Mouse (Mus musculus) lung, adult 2 months (tissue): ENCODE measurements around the gene Ubqlnl.

Experiments
- CTCF ChIP-seq: fragments of 200-500 bp; IDR thresholded peaks from 2 replicates; pipeline ENCODE4 v1.5.1; 2011; ENCODE audit warnings: mild to moderate bottlenecking, low read length, control low read depth; ENCODE audit not compliant: insufficient read depth
- POLR2A ChIP-seq: fragments of 200-500 bp; IDR thresholded peaks from 2 replicates; pipeline ENCODE4 v1.6.1; 2011; ENCODE audit warnings: low read depth, mild to moderate bottlenecking, control low read depth, low read length, borderline replicate concordance; ENCODE audit errors: extremely low read depth

- no peak for TF ChIP-seq POLR2A
- TF ChIP-seq CTCF = no peak
Observed at GRCm38 (mm10) chr7:104178422-104179054, 28.2 kb upstream of the Ubqlnl start.
